Mouse (Mus musculus) embryonic fibroblast, embryonic 13.5 days (primary cell): ENCODE data around the gene Oxsm. TPM values are rescaled to one million over a fixed set of nuclear protein-coding genes. Genes with fewer than 3 reads are reported as not detected.
A peak's percentile ranks its signal among the peaks of the same experiment; 100 is the strongest.

Experiments
- H3K27ac ChIP-seq: 2 replicates; pipeline ENCODE4 v1.5.1; 2012; ENCODE audit warnings: low read length, control low read depth, inconsistent platforms; ENCODE audit not compliant: insufficient read depth
- H3K4me1 ChIP-seq: 2 replicates; pipeline ENCODE4 v1.6.1; 2011; ENCODE audit warnings: low read length; ENCODE audit not compliant: control insufficient read depth, insufficient read depth
- H3K4me3 ChIP-seq: 2 replicates; pipeline ENCODE4 v1.5.1; 2011; ENCODE audit warnings: mild to moderate bottlenecking, control low read depth, low read length; ENCODE audit not compliant: insufficient read depth
- CTCF ChIP-seq: IDR thresholded peaks from 2 replicates; pipeline ENCODE4 v1.5.1; 2011; ENCODE audit warnings: mild to moderate bottlenecking, control low read depth, low read length, moderate library complexity, borderline replicate concordance; ENCODE audit not compliant: insufficient read depth
- POLR2A ChIP-seq: IDR thresholded peaks from 2 replicates; pipeline ENCODE4 v1.6.1; 2011; ENCODE audit warnings: low read depth, mild to moderate bottlenecking, control low read depth, low read length, moderate library complexity
- polyA plus RNA-seq: library from polyadenylated mRNA; stranded (reverse); fragments of >200 nt; gene quantifications from 2 replicates; pipeline ENCODE4 v1.2.4, GENCODE M21; 2011; ENCODE audit warnings: low read depth; ENCODE audit not compliant: missing spikeins, insufficient read length

Oxsm gene
- polyA plus RNA-seq, 1 experiment, result 8.1 TPM

GRCm38 (mm10) chr14:16261869-16262268 lies 12.3 kb upstream of the Oxsm start:
- no peak overlapping the region for H3K4me3 ChIP-seq
- no peaks in the 10 kb centered on the region for H3K4me1 ChIP-seq
- TF ChIP-seq CTCF (no peak), POLR2A (no peak)

GRCm38 (mm10) chr14:16260541-16260940 lies 10.9 kb upstream of the Oxsm start:
- no peak overlapping the region for H3K4me3 ChIP-seq
- H3K4me1 ChIP-seq, result no peaks in the 10 kb centered on the region
- TF ChIP-seq POLR2A (no peak), CTCF (no peak)
- H3K27ac ChIP-seq, result no peak overlapping the region

More at GRCm38 (mm10) chr14:16261869-16262268, 12.3 kb upstream of the Oxsm start:
- H3K27ac ChIP-seq, result no peak overlapping the region

- no peak overlapping the region for H3K27ac ChIP-seq
- H3K4me1 ChIP-seq, result no peaks in the 10 kb centered on the region
- TF ChIP-seq CTCF (no peak), POLR2A (no peak)
- H3K4me3 ChIP-seq, result no peak overlapping the region
Observed at GRCm38 (mm10) chr14:16256209-16256608, 6.6 kb upstream of the Oxsm start.

GRCm38 (mm10) chr14:16255745-16256144 lies 6.1 kb upstream of the Oxsm start:
- no peak overlapping the region for H3K4me3 ChIP-seq
- TF ChIP-seq CTCF (no peak), POLR2A (no peak)
- no peak overlapping the region; the same call in 1 of the 2 replicates for H3K27ac ChIP-seq
- no peaks in the 10 kb centered on the region for H3K4me1 ChIP-seq

- Histone ChIP-seq H3K4me1 (no peaks in the 10 kb centered on the region), H3K27ac (no peak overlapping the region), H3K4me3 (peak overlapping the region; percentile 68)
- no peak for TF ChIP-seq CTCF
- no peak for TF ChIP-seq POLR2A
Observed at GRCm38 (mm10) chr14:16250099-16250498, 491 bp upstream of the Oxsm start.

GRCm38 (mm10) chr14:16248603-16249157 lies 928 bp downstream of the Oxsm start:
- H3K4me1 ChIP-seq, result no peaks in the 10 kb centered on the region
- TF ChIP-seq CTCF (no peak), POLR2A (no peak)
- no peak overlapping the region for H3K27ac ChIP-seq
- peak overlapping the region; percentile 46 for H3K4me3 ChIP-seq

GRCm38 (mm10) chr14:16248135-16248534 lies 1.5 kb downstream of the Oxsm start:
- Histone ChIP-seq H3K4me1 (no peaks in the 10 kb centered on the region), H3K4me3 (no peak overlapping the region), H3K27ac (no peak overlapping the region)
- no peak for TF ChIP-seq POLR2A
- TF ChIP-seq CTCF, result no peak

GRCm38 (mm10) chr14:16246340-16246912 lies 3.2 kb downstream of the Oxsm start:
- TF ChIP-seq CTCF (no peak), POLR2A (no peak)
- H3K4me3 ChIP-seq, result no peak overlapping the region
- no peaks in the 10 kb centered on the region for H3K4me1 ChIP-seq
- no peak overlapping the region for H3K27ac ChIP-seq

- Histone ChIP-seq H3K4me3 (no peak overlapping the region), H3K4me1 (no peaks in the 10 kb centered on the region), H3K27ac (no peak overlapping the region)
- TF ChIP-seq CTCF, result no peak
- TF ChIP-seq POLR2A, result no peak
Observed at GRCm38 (mm10) chr14:16245127-16245526, 4.5 kb downstream of the Oxsm start.

GRCm38 (mm10) chr14:16244370-16244769 lies 5.2 kb downstream of the Oxsm start:
- H3K27ac ChIP-seq, result no peak overlapping the region
- TF ChIP-seq POLR2A (no peak), CTCF (no peak)
- H3K4me1 ChIP-seq, result no peaks in the 10 kb centered on the region
- no peak overlapping the region for H3K4me3 ChIP-seq

- H3K4me3 ChIP-seq, result peak overlapping the region; percentile 70
- peak overlapping the region; percentile 71 for H3K27ac ChIP-seq
- no peak for TF ChIP-seq CTCF
- no peak for TF ChIP-seq POLR2A
- H3K4me1 ChIP-seq, result no peaks in the 10 kb centered on the region
Observed at GRCm38 (mm10) chr14:16243603-16244209, 5.9 kb downstream of the Oxsm start.
